Mouse (Mus musculus): Measurements from ENCODE around the gene Foxn3.

DNA sequence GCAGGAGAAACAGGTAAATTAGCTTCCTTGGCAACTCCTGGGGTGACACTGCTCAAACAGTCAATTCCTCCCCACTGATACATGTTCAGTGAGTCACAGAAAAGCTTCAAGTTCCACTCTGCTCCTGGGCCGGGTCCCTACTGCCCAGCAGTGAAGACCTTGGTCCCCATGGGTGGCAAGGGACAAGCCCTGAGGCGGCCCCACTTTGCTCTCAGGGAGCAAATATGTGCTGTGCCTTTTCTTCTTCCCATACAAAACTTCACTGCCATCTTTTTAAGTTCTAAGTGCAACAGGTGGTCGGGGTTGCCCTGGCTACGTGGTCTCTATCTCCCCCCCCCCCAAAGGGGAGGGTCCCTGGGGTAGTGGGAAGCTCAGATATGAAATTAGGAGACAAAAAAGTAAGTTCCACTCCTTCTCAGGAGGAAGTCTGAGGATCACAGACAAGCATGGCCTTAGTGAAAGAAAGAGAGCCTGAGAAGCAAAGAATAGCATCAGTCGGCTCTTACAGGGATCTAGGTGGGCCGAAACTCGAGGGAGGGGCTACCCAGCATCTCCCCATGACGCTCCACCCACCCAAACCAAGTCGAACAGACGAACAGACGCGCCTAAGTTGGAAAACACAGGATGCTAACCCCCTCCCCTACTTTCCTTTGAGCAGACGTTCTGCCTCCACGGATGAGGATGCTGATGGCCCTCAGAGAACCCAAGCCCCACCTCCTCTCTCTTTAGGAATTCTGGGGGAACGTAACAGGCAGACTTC lies 342.1 kb downstream of the Foxn3 start:
- TF ChIP-seq POLR2A (IDR thresholded peaks at IDR 0.05; ENCODE audit: insufficient read depth, low read depth, low read length) (no peak), CTCF (IDR thresholded peaks at IDR 0.05; ENCODE audit: insufficient read depth, low read depth, low read length) (no peak)

Measured in olfactory bulb, adult 2 months (tissue).